Mouse (Mus musculus) A20 (cell line): ENCODE measurements around the gene Fabp2.

Experiments
- DNase-seq: peaks from one replicate; pipeline ENCODE4 v3.0.0-alpha.2; 2011; ENCODE audit warnings: low read depth, low spot score

The Fabp2 gene

GRCm38 (mm10) chr3:122894772-122895171 is at the start of gene Fabp2:
Gene Fabp2, plus strand, starts transcription at chr3:122895072.
- DNase-seq: no peak

GRCm38 (mm10) chr3:122848410-122849034 is 46.4 kb upstream of the Fabp2 start:
- no peak for DNase-seq

DNA sequence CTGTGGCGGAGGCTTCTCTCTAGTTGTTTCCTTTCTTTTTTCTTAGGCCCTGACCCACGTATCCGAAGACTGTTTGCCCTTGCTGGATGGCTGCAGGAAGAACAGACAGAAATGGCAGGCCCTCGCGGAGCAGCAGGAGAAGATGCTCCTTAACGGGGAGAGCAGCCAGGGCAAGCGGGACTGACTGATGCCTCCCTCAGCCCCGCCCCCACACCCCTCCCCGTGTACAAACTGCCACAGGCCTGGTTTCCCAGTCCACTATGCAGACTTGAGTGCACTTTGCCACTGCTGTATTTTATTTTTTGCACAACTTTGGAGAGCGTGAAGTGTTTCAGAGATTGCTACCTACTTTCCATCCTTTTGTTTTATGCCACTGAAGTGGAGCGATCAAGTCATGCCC is 39.7 kb upstream of the Fabp2 start:
- no peak for DNase-seq

DNA sequence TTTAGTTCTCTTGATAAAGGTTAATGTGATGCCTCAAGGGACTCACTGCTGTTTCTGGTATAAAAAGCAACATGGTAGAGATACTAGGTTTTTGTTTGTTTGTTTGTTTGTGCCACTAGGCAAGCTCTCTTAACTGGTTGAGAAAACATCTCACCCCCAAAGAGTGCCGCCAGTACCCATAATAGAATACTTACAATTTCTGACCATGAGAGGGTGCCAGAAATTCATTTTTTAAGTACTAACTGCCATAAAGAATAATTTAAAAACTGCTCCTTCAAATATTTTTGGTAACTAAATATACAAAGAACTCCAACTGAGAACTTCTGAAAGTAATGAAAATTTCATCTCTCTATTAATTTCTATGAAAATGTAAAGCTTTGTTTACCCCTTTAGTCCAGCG is 35.0 kb upstream of the Fabp2 start:
- peak; percentile 14 for DNase-seq

GRCm38 (mm10) chr3:122860573-122861498 is 34.0 kb upstream of the Fabp2 start:
- DNase-seq: no peak

DNA sequence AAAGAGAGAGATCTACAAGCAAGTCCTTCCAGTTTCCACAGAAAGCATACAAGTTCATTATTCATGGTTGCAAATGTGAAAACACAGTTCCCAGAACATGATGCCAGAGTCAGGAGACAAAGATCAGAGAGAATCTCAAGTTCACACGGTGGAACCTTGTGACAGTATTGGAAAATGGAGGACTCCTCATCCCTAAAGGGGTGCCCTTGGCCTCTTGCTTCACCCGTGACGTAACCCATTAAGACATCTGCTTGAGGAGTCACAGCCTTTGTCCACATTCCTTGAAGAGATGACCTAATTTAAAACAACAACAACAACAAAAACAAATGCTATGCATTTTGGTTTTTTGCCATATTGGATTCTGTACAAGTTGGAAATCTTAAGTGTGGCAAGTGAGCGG is 29.8 kb upstream of the Fabp2 start:
- no peak for DNase-seq

GRCm38 (mm10) chr3:122868270-122868669 is 26.6 kb upstream of the Fabp2 start:
- no peak for DNase-seq

DNA sequence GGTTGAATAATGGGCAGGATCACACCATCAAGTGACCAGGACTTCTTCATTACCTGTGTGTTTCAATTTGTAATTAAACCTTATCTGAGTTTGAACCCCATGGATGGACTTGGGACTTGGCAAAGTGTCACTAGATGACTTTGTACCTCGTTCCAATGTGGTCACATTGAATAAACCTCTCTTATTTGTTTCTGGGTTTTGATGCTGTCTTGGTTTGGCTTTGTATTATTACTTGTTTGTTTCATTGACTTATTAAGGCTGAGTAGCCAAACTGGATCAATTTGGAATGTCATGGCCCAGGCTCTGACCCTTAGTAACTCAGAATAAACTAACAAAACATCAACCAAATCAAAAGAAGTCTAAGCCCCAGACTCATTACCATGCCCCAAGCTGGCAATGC is 23.3 kb upstream of the Fabp2 start:
- no peak for DNase-seq

- no peak for DNase-seq
Observed at GRCm38 (mm10) chr3:122876870-122877269, 18.0 kb upstream of the Fabp2 start.

DNA sequence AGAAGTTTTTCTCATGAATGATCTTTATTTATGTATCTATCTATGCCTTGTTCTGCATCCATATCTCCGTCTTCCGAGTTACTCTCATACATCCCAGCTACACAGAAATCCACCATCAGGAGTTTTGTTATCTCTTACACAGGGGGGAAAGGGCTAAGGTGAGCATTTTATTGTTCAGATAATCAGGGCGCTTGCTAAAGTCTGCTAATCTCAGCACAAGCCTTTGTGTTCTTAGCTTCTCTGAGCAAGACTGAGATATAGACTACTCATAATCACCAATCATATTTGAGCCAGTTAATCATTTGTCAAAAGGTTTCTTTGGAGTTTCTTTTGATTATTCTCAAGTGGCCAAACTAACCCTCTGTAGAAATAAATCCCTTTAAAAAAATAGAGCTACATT is 17.3 kb upstream of the Fabp2 start:
- DNase-seq: no peak

- DNase-seq: no peak
Observed at GRCm38 (mm10) chr3:122878705-122879315, 16.1 kb upstream of the Fabp2 start.

- DNase-seq: no peak
Observed at GRCm38 (mm10) chr3:122887505-122888301, 7.2 kb upstream of the Fabp2 start.

DNA sequence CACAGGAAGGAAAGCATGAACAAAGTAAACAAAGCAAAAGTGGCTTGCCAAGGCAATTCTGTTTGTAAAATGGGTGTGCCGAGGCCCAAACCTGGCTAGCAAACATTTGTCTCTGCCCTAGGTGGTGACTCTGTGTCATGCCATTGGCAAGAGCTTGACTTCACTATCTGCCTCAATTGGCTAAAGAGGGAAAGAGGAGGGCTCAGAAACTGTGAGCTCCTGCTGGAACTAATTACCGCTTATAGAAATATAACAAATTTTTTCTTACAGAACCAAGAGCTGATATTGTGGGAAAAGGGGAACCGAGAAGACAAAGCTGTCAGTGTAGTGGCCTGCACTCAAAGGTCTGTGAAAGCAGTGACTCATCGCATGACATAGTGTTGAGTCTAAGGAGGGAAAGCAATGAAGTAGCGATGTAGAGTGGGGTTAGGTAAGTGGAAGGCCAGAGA is 6.5 kb upstream of the Fabp2 start:
- peak; percentile 40 for DNase-seq

- DNase-seq: no peak
Observed at GRCm38 (mm10) chr3:122895189-122895731, 388 bp downstream of the Fabp2 start.

GRCm38 (mm10) chr3:122898254-122898653 is 3.4 kb downstream of the Fabp2 start:
- DNase-seq: no peak

DNA sequence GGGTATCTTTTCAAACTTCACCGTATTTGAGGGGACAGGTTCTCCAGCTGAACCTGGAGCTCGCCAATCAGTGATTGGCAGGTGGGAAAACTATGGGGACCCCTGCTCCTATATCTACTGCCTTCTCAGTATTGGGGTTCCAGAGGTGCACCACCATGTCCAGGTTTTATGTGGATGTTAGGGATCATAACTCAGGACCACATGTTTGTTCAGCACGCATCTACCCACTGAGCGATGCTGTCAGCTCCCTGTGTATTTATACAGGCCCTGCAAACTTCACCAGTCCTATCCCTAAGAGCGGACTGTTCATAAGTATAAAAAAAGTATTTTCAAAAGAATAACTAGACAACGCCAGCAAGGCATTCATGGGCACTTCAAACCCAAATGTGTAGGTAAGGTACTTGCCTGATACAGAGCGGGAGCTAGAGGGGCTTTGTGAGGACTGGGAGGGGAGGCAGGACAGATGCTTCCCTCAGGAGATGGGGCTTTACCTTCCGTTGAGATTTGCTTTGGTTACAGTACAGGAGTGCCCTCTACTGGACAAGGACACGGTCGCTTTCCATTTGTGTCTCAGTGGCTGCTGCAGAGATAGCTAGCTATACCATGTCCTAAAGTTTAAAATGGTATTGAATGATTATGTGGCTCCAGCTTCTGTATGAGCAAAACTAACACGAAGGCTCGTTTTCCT is 9.0 kb downstream of the Fabp2 start:
- DNase-seq: peak; percentile 57

- no peak for DNase-seq
Observed at GRCm38 (mm10) chr3:122907841-122908240, 13.0 kb downstream of the Fabp2 start.

DNA sequence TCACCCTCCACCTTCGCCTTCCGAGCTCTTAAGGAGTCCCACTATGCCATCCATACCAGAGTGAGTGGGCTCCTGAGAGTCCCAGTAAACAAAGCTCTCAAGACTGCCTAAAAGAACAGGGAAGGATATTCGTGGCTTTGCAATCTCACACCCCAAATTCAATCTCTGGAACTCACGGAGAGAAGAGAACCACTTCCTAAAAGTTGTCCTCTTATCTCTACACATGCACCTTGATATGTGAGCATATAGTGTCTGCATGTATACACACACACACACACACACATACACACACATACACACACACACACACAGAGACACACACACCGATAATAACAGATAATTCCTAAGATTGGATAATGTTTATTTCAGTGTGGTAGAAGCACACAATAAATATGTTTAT is 20.6 kb downstream of the Fabp2 start:
- no peak for DNase-seq

DNA sequence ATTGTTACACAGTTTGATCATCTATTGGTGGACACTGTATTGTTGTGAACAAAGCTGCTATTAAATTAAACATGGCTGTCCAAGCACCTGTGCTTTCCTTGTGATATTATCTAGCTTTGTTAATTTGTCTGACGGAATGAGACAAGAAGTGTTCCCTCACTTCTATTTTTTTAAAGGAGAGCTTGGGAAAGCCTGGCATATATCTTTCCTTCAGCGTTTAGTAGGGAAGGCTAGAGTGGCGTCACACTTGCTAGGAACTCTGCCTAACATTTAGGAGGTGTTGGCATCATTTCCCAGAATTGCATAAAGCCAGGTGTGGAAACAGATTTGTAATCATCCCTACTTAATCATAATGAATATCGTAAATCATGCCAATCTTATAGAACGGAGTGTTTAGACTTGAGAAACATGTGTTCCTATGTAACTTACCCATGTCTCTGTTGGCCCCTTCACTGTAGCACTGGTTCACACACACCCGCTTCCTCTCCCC is 21.4 kb downstream of the Fabp2 start:
- DNase-seq: no peak

GRCm38 (mm10) chr3:122918672-122919071 is 23.8 kb downstream of the Fabp2 start:
- DNase-seq: no peak

GRCm38 (mm10) chr3:122919260-122919659 is 24.4 kb downstream of the Fabp2 start, which contains the start of gene Gm10959:
Gene Gm10959, minus strand, starts transcription at chr3:122919360.
- no peak for DNase-seq
